Mouse (Mus musculus) liver, embryonic 13.5 days (tissue): Measurements from ENCODE around the gene Prss32. TPM values are rescaled to one million over a fixed set of nuclear protein-coding genes. Genes with fewer than 3 reads are reported as not detected.
A peak's percentile ranks its signal among the peaks of the same experiment; 100 is the strongest.

Experiments used
- ATAC-seq: fragments of 200-750 bp; cut with Nextera tagmentation; 2 replicates; pipeline ENCODE4 v1.8.0; 2017; ENCODE audit warnings: low read depth, mild to moderate bottlenecking, moderate number of reproducible peaks, moderate library complexity
- DNase-seq: peaks from one replicate; pipeline ENCODE4 v3.0.0; 2022
- H3K27ac ChIP-seq: fragments of 300-500 bp; sonication (generic); 2 replicates; pipeline ENCODE4 v1.5.1; 2015; ENCODE audit warnings: moderate library complexity, mild to moderate bottlenecking, inconsistent platforms
- H3K27me3 ChIP-seq: fragments of 300-500 bp; sonication (generic); 2 replicates; pipeline ENCODE4 v1.6.1; 2015; ENCODE audit warnings: mild to moderate bottlenecking, inconsistent platforms
- H3K36me3 ChIP-seq: fragments of 300-500 bp; sonication (generic); 2 replicates; pipeline ENCODE4 v1.6.1; 2015; ENCODE audit warnings: mild to moderate bottlenecking, inconsistent platforms
- H3K4me1 ChIP-seq: fragments of 300-500 bp; sonication (generic); replicated peaks from 2 replicates; pipeline ENCODE4 v1.6.1; 2015; ENCODE audit warnings: inconsistent platforms
- H3K4me2 ChIP-seq: fragments of 300-500 bp; sonication (generic); 2 replicates; pipeline ENCODE4 v1.6.1; 2015; ENCODE audit warnings: inconsistent platforms, mild to moderate bottlenecking, moderate library complexity
- H3K4me3 ChIP-seq: fragments of 300-500 bp; sonication (generic); replicated peaks from 2 replicates; pipeline ENCODE4 v1.5.1; 2015; ENCODE audit warnings: mild to moderate bottlenecking, inconsistent platforms
- H3K9ac ChIP-seq: fragments of 300-500 bp; sonication (generic); 2 replicates; pipeline ENCODE4 v1.6.1; 2015; ENCODE audit warnings: mild to moderate bottlenecking, inconsistent platforms
- H3K9me3 ChIP-seq: fragments of 300-500 bp; sonication (generic); replicated peaks from 2 replicates; pipeline ENCODE4 v1.6.1; 2016; ENCODE audit warnings: inconsistent platforms
- WGBS: fragments of 180-500 bp; shearing (Covaris S2); methylation state at CpG from one replicate; pipeline ENCODE4 v1.1.7; 2015; ENCODE audit not compliant: insufficient replicate concordance; 5-methylcytosine and 5-hydroxymethylcytosine counted together
- polyA plus RNA-seq: library from polyadenylated mRNA; unstranded; fragments of >200 nt; fragmentation: Nextera tagmentation; extraction: Ambion mirVana; gene quantifications from 2 replicates; pipeline ENCODE4 v1.2.1, GENCODE M21; 2015

Prss32 gene
- polyA plus RNA-seq, 1 experiment from 2014 or later, result not detected

- Histone ChIP-seq H3K4me2 (peak overlapping the region; percentile 61), H3K9me3 (no peaks in the 10 kb centered on the region), H3K4me1 (peaks cover 10% of the 10 kb centered on the region), H3K27ac (no peak overlapping the region), H3K36me3 (no peaks in the 10 kb centered on the region), H3K27me3 (0 out of 2 replicates have a peak, but pooled peaks cover 6% of the 10 kb centered on the region), H3K4me3 (peak overlapping the region; percentile 38), H3K9ac (0 out of 2 replicates have a peak overlapping the region, but pooled peaks have one; percentile 13)
- peak; percentile 42 for DNase-seq
- 48% methylated on average over 23 of the region's 23 CpGs for WGBS
- ATAC-seq, result peak; percentile 25; the same call in 1 of the 2 replicates
Observed at GRCm38 (mm10) chr17:23843141-23843811, 379 bp upstream of the Prss32 start.

DNA sequence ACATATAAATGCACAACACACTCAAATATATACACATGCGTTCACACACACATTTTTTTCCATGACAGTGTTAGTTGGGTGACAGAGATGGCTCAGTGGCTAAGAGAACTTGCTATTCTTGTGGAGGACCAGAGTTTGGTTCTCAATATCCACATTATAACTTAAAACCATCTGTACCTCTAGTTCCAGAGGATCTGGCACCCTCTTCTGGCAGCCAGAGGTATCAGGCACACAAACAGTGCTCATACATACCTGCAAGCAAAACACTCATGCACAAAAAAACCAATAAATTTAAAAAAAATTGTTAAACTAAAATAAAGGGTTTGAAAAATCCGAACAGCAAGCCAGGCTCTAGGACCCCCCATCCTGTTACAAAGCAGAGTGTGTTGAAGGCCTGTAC lies 6.4 kb downstream of the Prss32 start:
- ATAC-seq (no peak), DNase-seq (no peak)
- 42% methylated on average over 2 of the region's 2 CpGs for WGBS
- H3K27ac ChIP-seq, result no peak overlapping the region
- no peak overlapping the region for H3K4me3 ChIP-seq
- H3K27me3 ChIP-seq, result no peaks in the 10 kb centered on the region
- H3K36me3 ChIP-seq, result no peaks in the 10 kb centered on the region
- H3K9ac ChIP-seq, result no peak overlapping the region
- no peaks in the 10 kb centered on the region for H3K9me3 ChIP-seq
- H3K4me2 ChIP-seq, result no peak overlapping the region
- no peaks in the 10 kb centered on the region for H3K4me1 ChIP-seq

DNA sequence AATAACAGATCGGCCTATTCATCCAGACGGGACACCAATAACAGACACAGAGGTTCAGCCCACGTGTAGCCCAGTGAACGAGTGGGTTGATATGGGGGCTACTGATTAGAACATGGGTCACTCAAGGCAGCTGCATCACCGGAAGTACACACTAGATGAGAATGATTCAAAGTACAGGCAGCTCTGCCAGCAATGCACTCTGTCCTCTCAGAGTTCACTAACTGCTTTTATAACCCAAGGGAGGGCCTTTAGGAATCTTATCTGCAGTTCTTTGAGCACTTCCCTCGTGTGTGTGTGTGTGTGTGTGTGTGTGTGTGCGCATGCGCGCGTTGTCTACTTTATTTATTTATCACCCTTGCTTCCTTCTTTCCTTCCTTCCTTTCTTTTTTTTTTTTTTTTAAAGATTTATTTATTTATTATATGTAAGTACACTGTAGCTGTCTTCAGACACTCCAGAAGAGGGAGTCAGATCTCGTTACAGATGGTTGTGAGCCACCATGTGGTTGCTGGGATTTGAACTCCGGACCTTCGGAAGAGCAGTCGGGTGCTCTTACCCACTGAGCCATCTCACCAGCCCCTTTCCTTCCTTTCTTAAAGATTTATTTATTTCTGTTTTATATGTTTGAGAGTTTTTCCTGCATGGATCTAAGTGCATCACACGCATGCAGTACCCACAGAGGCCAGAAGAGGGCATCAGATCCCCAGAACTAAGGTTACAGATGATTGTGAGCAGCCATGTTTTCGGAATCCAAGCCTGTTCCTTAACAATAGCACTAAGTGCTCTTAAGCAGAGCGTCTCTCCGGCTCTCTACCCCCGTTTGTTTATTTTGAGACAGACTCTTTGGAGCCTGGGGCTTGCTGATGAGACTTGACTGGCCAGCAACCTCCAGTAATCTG lies 7.4 kb downstream of the Prss32 start:
- ATAC-seq, result no peak
- DNase-seq, result peak; percentile 27
- Histone ChIP-seq H3K36me3 (no peaks in the 10 kb centered on the region), H3K27ac (no peak overlapping the region), H3K4me3 (no peak overlapping the region), H3K9ac (no peak overlapping the region), H3K9me3 (no peaks in the 10 kb centered on the region), H3K27me3 (no peaks in the 10 kb centered on the region), H3K4me1 (no peaks in the 10 kb centered on the region), H3K4me2 (no peak overlapping the region)
- WGBS, result 47% methylated on average over 18 of the region's 19 CpGs

DNA sequence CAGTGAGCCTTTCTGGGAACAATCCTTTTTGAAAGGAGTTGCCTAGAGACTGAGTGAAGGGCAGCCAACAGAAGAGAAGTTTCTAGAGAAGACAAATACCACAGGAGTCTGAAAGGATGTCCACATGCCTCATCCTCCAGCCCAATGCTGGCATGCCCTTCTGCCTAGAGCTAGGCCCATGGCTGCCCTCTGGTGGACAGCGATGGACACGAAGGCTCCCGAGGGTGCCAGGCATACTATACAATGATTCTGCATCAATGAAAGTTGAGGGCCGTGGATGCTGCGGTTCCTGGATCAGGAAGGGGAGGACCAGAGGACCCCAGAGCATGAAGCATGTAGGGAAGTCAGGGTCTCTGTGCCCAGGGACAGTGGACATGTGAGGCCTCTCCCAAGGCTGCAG lies 9.6 kb downstream of the Prss32 start:
- no peak overlapping the region for H3K27ac ChIP-seq
- no peak overlapping the region for H3K4me2 ChIP-seq
- H3K36me3 ChIP-seq, result no peaks in the 10 kb centered on the region
- no peak overlapping the region for H3K9ac ChIP-seq
- H3K9me3 ChIP-seq, result no peaks in the 10 kb centered on the region
- H3K4me3 ChIP-seq, result no peak overlapping the region
- ATAC-seq, result no peak
- 28% methylated on average over 5 of the region's 5 CpGs for WGBS
- no peaks in the 10 kb centered on the region for H3K27me3 ChIP-seq
- no peaks in the 10 kb centered on the region for H3K4me1 ChIP-seq
- DNase-seq, result no peak

GRCm38 (mm10) chr17:23854229-23854765 lies 10.6 kb downstream of the Prss32 start:
- Histone ChIP-seq H3K4me2 (no peak overlapping the region), H3K27me3 (no peaks in the 10 kb centered on the region), H3K4me3 (no peak overlapping the region), H3K9me3 (no peaks in the 10 kb centered on the region), H3K4me1 (no peaks in the 10 kb centered on the region), H3K36me3 (no peaks in the 10 kb centered on the region), H3K9ac (no peak overlapping the region), H3K27ac (no peak overlapping the region)
- DNase-seq, result no peak
- no peak for ATAC-seq
- WGBS, result 69% methylated on average over 10 of the region's 10 CpGs

DNA sequence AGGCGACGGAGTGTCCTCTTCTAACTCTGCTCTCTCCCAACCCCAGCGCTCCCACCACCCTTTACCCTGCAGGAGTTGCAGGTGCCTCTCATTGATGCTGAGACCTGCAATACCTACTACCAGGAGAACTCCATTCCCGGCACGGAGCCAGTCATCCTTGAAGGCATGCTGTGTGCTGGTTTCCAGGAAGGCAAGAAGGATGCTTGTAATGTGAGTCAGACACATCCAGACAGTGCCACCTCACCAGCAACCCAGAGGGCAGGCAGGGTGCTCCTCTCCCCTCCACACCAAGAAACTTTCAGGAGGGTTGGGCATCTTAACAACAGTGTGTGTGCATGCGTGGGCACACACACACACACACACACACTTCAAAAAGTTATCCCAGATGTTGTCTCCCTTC lies 13.5 kb downstream of the Prss32 start:
- Histone ChIP-seq H3K9ac (no peak overlapping the region), H3K27ac (no peak overlapping the region), H3K4me2 (no peak overlapping the region), H3K4me1 (no peaks in the 10 kb centered on the region), H3K36me3 (no peaks in the 10 kb centered on the region), H3K27me3 (no peaks in the 10 kb centered on the region), H3K9me3 (no peaks in the 10 kb centered on the region), H3K4me3 (no peak overlapping the region)
- ATAC-seq, result no peak
- 72% methylated on average over 6 of the region's 6 CpGs for WGBS
- no peak for DNase-seq

DNA sequence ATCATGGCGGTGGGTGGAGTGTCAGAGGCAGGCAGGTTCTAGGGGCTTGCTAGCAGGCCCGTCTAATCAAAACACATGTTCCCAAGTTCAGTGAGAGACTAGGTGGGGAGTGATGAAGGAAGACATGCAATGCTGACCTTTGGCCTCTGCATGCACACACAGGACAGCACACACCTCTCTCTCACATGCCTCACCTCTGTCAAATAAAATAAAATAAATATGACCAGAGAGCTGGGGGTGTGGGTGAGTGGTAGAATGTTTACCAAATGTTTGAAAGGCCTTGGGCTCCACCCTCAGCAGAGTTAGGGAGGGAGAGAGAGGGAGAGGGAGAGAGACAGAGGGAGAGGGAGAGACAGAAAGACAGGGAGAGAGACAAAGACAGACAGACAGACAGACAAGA lies 14.3 kb downstream of the Prss32 start:
- Histone ChIP-seq H3K4me2 (no peak overlapping the region), H3K4me3 (no peak overlapping the region), H3K27me3 (no peaks in the 10 kb centered on the region), H3K27ac (no peak overlapping the region), H3K9me3 (no peaks in the 10 kb centered on the region), H3K36me3 (no peaks in the 10 kb centered on the region), H3K9ac (no peak overlapping the region), H3K4me1 (no peaks in the 10 kb centered on the region)
- WGBS, result 67% methylated on average over 2 of the region's 2 CpGs
- no peak for ATAC-seq
- no peak for DNase-seq

GRCm38 (mm10) chr17:23862926-23863325 lies 19.3 kb downstream of the Prss32 start:
- ATAC-seq (no peak), DNase-seq (no peak)
- H3K4me1 ChIP-seq, result no peaks in the 10 kb centered on the region
- H3K27me3 ChIP-seq, result no peaks in the 10 kb centered on the region
- H3K9me3 ChIP-seq, result no peaks in the 10 kb centered on the region
- no peak overlapping the region for H3K9ac ChIP-seq
- H3K27ac ChIP-seq, result no peak overlapping the region
- H3K36me3 ChIP-seq, result no peaks in the 10 kb centered on the region
- H3K4me3 ChIP-seq, result no peak overlapping the region
- H3K4me2 ChIP-seq, result no peak overlapping the region
- 59% methylated on average over 4 of the region's 4 CpGs for WGBS

DNA sequence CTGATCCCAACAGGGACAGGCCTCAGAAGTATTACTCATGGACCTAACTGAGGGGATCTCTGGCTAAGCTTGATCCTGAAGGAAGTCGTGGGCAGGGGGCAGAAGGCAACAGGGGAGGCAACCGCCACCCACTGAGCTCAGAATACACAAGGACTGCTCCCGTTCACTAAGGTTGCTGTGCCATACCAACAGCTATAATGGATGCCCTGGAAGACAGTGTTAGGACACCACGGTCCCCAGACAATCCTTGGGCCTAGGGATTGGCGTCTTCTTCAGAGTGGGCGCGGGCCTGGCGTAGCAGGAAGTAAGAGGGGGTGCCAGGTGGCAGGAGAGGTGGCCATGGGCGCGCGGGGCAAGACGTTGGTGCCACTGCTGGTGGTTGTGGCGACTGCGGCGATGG lies 24.1 kb downstream of the Prss32 start, which contains the start of gene Prss21:
TSS of gene Prss21 (plus strand) at position 301 of the 400 bp plus-strand sequence.
- no peaks in the 10 kb centered on the region for H3K9me3 ChIP-seq
- H3K4me3 ChIP-seq, result no peak within 1 kb of the TSS
- H3K36me3 ChIP-seq, result no peaks in the 10 kb centered on the region
- WGBS, result 75% methylated on average over 15 of the region's 15 CpGs
- no peaks in the 10 kb centered on the region for H3K4me1 ChIP-seq
- H3K4me2 ChIP-seq, result no peak within 1 kb of the TSS
- ATAC-seq (no peak), DNase-seq (no peak)
- H3K27me3 ChIP-seq, result no peaks in the 10 kb centered on the region
- no peak within 1 kb of the TSS for H3K9ac ChIP-seq
- H3K27ac ChIP-seq, result no peak within 1 kb of the TSS

DNA sequence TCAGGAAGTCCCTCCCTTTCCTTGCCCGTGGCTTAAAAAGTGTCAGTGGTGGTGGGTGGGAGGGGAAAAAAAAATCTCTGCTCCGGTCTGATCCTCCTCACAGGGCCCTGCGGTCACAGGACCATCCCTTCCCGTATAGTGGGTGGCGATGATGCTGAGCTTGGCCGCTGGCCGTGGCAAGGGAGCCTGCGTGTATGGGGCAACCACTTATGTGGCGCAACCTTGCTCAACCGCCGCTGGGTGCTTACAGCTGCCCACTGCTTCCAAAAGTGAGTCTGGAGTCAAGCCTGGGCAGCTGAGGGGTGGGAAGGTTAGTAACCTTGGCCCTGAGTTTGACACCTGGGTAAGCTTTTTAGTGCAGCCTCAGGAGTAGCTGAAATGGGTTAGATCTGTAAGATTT lies 24.9 kb downstream of the Prss32 start:
- ATAC-seq (no peak), DNase-seq (no peak)
- H3K4me3 ChIP-seq, result no peak overlapping the region
- H3K9ac ChIP-seq, result no peak overlapping the region
- H3K4me1 ChIP-seq, result no peaks in the 10 kb centered on the region
- H3K4me2 ChIP-seq, result no peak overlapping the region
- no peak overlapping the region for H3K27ac ChIP-seq
- 74% methylated on average over 11 of the region's 11 CpGs for WGBS
- no peaks in the 10 kb centered on the region for H3K27me3 ChIP-seq
- H3K36me3 ChIP-seq, result no peaks in the 10 kb centered on the region
- H3K9me3 ChIP-seq, result no peaks in the 10 kb centered on the region
